Mouse (Mus musculus) intestine, postnatal 0 days (tissue): Measurements from ENCODE around the gene Ndn. TPM values are rescaled to one million over a fixed set of nuclear protein-coding genes. Genes with fewer than 3 reads are reported as not detected.

Source experiments
- ATAC-seq: fragments of 200-750 bp; cut with Nextera tagmentation; 2 replicates; pipeline ENCODE4 v1.8.0; 2017; ENCODE audit warnings: mild to moderate bottlenecking, moderate TSS enrichment, moderate library complexity
- H3K27ac ChIP-seq: fragments of 300-500 bp; sonication (generic); 2 replicates; pipeline ENCODE4 v1.5.1; 2014; ENCODE audit warnings: mild to moderate bottlenecking, low read depth, low read length, moderate library complexity
- H3K27me3 ChIP-seq: fragments of 300-500 bp; sonication (generic); replicated peaks from 2 replicates; pipeline ENCODE4 v1.6.1; 2014; ENCODE audit warnings: low read length, mixed read lengths; ENCODE audit not compliant: control insufficient read depth, insufficient read depth
- H3K36me3 ChIP-seq: fragments of 300-500 bp; sonication (generic); 2 replicates; pipeline ENCODE4 v1.6.1; 2014; ENCODE audit warnings: mild to moderate bottlenecking, moderate library complexity; ENCODE audit not compliant: control insufficient read depth, insufficient read depth
- H3K4me1 ChIP-seq: fragments of 300-500 bp; sonication (generic); replicated peaks from 2 replicates; pipeline ENCODE4 v1.6.1; 2014; ENCODE audit warnings: antibody characterized with exemption, low read length, mixed read lengths; ENCODE audit not compliant: control insufficient read depth, insufficient read depth
- H3K4me2 ChIP-seq: fragments of 300-500 bp; sonication (generic); replicated peaks from 2 replicates; pipeline ENCODE4 v1.6.1; 2014; ENCODE audit warnings: low read depth, mild to moderate bottlenecking, moderate library complexity
- H3K4me3 ChIP-seq: fragments of 300-500 bp; sonication (generic); 2 replicates; pipeline ENCODE4 v1.5.1; 2014; ENCODE audit warnings: low read depth, low read length
- H3K9ac ChIP-seq: fragments of 300-500 bp; sonication (generic); 2 replicates; pipeline ENCODE4 v1.6.1; 2014; ENCODE audit warnings: mild to moderate bottlenecking, low read depth, low read length
- H3K9me3 ChIP-seq: fragments of 300-500 bp; sonication (generic); 2 replicates; pipeline ENCODE4 v1.6.1; 2016; ENCODE audit warnings: mixed run types; ENCODE audit not compliant: control insufficient read depth
- CTCF ChIP-seq: sonication (generic); IDR thresholded peaks from 2 replicates; pipeline ENCODE4 v1.5.1; 2016; ENCODE audit warnings: low read depth, mild to moderate bottlenecking, control low read depth, antibody characterized with exemption, moderate library complexity
- whole genome bisulfite sequencing: fragments of 180-500 bp; shearing (Covaris S2); extraction: QIAGEN DNeasy Blood & Tissue Kit; methylation state at CpG from one replicate; pipeline ENCODE4 v1.1.7; 2014; 5-methylcytosine and 5-hydroxymethylcytosine counted together
- polyA plus RNA-seq: library from polyadenylated mRNA; unstranded; fragments of >200 nt; fragmentation: Nextera tagmentation; extraction: Ambion mirVana; gene quantifications from 2 replicates; pipeline ENCODE4 v1.2.1, GENCODE M21; 2015

Ndn gene
- polyA plus RNA-seq, 1 experiment from 2014 or later = 23.7 TPM

DNA sequence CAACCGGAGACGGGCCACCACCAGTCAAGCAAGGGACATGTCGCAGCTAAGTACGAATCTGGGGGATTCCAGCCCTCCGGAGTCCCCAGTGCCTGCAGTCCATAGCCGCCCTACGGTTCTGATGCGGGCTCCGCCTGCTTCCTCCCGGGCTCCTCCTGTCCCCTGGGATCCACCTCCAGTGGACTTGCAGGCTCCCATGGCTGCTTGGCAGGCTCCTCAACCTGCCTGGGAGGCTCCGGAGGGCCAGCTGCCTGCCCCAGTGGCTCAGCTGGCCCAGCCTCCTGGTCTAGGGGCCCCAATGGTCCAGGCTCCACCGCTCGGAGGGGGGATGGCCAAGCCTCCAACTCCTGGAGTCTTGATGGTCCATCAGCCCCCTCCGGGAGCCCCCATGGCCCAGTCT, 30.9 kb downstream of the Ndn start:
- Histone ChIP-seq H3K9me3 (no peaks in the 10 kb centered on the region), H3K9ac (no peak overlapping the region), H3K4me2 (peak overlapping the region; percentile 57), H3K4me1 (no peaks in the 10 kb centered on the region), H3K4me3 (peak overlapping the region; percentile 27), H3K36me3 (no peaks in the 10 kb centered on the region), H3K27ac (no peak overlapping the region), H3K27me3 (no peaks in the 10 kb centered on the region)
- 30% methylated on average over 14 of the region's 14 CpGs for WGBS
- ATAC-seq = no peak
- no peak for TF ChIP-seq CTCF

DNA sequence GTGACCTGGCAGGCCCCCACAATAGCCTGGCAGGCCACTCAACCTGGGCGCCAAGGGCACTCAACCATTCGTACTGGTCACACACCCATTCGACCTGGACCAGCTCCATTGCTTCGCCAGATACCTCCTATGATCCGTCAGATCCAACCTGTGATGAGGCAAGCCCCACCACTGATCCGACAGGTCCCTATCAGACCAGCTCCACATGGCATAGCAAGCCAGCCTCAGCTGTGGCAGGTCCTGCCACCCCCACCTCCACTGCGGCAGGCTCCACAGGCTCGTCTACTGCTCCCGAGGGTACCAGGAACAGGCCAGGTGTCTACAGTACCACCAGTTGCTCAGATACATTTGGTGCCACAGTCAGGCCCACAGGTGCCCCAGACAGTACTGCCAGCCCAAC, 32.2 kb downstream of the Ndn start:
- Histone ChIP-seq H3K4me3 (no peak overlapping the region), H3K4me1 (no peaks in the 10 kb centered on the region), H3K9ac (no peak overlapping the region), H3K9me3 (no peaks in the 10 kb centered on the region), H3K27me3 (no peaks in the 10 kb centered on the region), H3K27ac (no peak overlapping the region), H3K4me2 (no peak overlapping the region), H3K36me3 (no peaks in the 10 kb centered on the region)
- no peak; the same call in 1 of the 2 replicates for ATAC-seq
- no peak for TF ChIP-seq CTCF
- WGBS = 91% methylated on average over 9 of the region's 9 CpGs

GRCm38 (mm10) chr7:62382391-62382790, 36.0 kb downstream of the Ndn start:
- TF ChIP-seq CTCF = peak; percentile 73
- no peak for ATAC-seq
- Histone ChIP-seq H3K9ac (no peak overlapping the region), H3K27ac (no peak overlapping the region), H3K9me3 (no peaks in the 10 kb centered on the region), H3K36me3 (no peaks in the 10 kb centered on the region), H3K27me3 (no peaks in the 10 kb centered on the region), H3K4me1 (no peaks in the 10 kb centered on the region), H3K4me2 (no peak overlapping the region), H3K4me3 (no peak overlapping the region)
- WGBS = 10% methylated on average over 2 of the region's 2 CpGs

- Histone ChIP-seq H3K27ac (no peak overlapping the region), H3K4me1 (no peaks in the 10 kb centered on the region), H3K4me2 (no peak overlapping the region), H3K9me3 (no peaks in the 10 kb centered on the region), H3K9ac (no peak overlapping the region), H3K27me3 (no peaks in the 10 kb centered on the region), H3K36me3 (no peaks in the 10 kb centered on the region), H3K4me3 (no peak overlapping the region)
- TF ChIP-seq CTCF = peak; percentile 46
- ATAC-seq = no peak
- 40% methylated on average over 4 of the region's 4 CpGs for WGBS
These were observed 41.9 kb downstream of the Ndn start for GRCm38 (mm10) chr7:62388291-62388690.

- H3K9ac ChIP-seq = no peak overlapping the region
- ATAC-seq = no peak
- no peaks in the 10 kb centered on the region for H3K4me1 ChIP-seq
- no peaks in the 10 kb centered on the region for H3K27me3 ChIP-seq
- no peaks in the 10 kb centered on the region for H3K9me3 ChIP-seq
- no peak overlapping the region for H3K4me3 ChIP-seq
- no peak for TF ChIP-seq CTCF
- no peaks in the 10 kb centered on the region for H3K36me3 ChIP-seq
- 43% methylated on average over 1 of the region's 1 CpGs for WGBS
- no peak overlapping the region for H3K27ac ChIP-seq
- no peak overlapping the region for H3K4me2 ChIP-seq
These were observed 45.8 kb downstream of the Ndn start for GRCm38 (mm10) chr7:62392202-62392601.

Other genes starting within 250 kb of the Ndn start
- gene Magel2, start 30.4 kb downstream of the Ndn start, polyA plus RNA-seq = 0.08 and 0.14 TPM in 2 replicates
- gene Mkrn3, start 73.6 kb downstream of the Ndn start, polyA plus RNA-seq = 1.6 TPM in 2 replicates
- 5.2 and 5.5 TPM in 2 replicates for gene Peg12, start 117.9 kb downstream of the Ndn start, polyA plus RNA-seq